Mouse (Mus musculus): ENCODE measurements around the gene Hk2. TPM values are rescaled to one million over a fixed set of nuclear protein-coding genes. Genes with fewer than 3 reads are reported as not detected.

The Hk2 gene
- total RNA-seq (2021) = 10 to 100 TPM; 65.5 to 75.0 TPM
- long read RNA-seq, experiment 1, full-length matches to known transcripts = 4 of 24 reads
- long read RNA-seq, experiment 1, partial matches to known transcripts = 7 of 24 reads
- long read RNA-seq, experiment 1, other reads (novel, unspliced or antisense) = 13 of 24 reads
- long read RNA-seq, experiment 2, full-length matches to known transcripts = 13 of 43 reads
- long read RNA-seq, experiment 2, partial matches to known transcripts = 10 of 43 reads
- long read RNA-seq, experiment 2, other reads (novel, unspliced or antisense) = 20 of 43 reads

DNA sequence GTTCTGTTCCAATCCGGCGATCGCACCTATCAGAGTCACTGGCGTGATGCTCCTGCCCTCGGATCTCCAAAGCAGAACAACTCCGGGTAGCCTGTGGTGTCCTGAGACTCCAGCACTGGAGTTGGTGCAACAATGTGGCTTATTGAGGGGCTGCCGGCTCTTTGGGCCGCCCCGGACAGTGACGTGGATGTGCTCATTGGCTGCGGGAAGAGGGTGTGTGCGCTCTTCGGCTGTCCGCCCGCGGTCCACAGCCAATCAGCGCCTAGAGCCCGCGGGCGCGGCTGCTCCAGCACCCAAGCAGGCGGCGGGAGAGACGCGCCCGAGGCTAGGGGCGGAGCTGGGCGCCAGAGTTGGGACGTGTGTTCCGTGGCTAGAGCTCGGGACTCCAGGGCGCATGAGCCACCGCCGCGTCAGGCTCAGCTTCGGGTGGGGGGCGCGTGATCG is at the start of gene Hk2:
Hk2 (minus strand) TSS at position 134 of the 444 bp plus-strand sequence.
- peak; percentile 70 to 85 for DNase-seq (ENCODE audit: low spot score in 2 of 2)

DNA sequence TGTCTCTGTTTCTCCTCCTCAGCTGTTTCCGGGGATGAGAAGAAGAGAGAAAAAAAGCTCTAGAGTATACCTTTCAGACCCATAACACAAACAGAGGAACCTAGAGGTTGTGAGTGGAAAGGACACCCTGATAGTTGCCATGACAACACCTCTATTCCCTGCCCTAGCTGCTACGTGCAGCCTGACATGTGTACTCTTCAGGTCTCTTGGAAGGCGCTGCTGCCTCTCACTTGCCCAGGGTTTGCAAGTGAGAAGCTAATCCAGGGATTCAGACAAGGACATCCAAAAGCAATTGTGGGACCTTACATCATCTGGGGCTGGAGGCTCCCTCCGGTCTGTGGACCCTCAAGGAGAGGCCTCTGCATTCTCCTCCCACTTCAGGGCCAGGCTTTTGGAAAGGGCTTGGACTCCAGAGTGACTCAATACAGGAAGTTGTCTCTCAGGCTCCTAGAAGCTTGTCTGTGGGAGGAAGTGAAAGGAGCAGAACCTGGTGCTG is 47.6 kb upstream of the Hk2 start:
- no peak for DNase-seq (ENCODE audit: low spot score in 2 of 2)

- no peak for DNase-seq (ENCODE audit: low spot score in 2 of 2)
Observed at GRCm38 (mm10) chr6:82820716-82821115, 46.5 kb upstream of the Hk2 start.

DNA sequence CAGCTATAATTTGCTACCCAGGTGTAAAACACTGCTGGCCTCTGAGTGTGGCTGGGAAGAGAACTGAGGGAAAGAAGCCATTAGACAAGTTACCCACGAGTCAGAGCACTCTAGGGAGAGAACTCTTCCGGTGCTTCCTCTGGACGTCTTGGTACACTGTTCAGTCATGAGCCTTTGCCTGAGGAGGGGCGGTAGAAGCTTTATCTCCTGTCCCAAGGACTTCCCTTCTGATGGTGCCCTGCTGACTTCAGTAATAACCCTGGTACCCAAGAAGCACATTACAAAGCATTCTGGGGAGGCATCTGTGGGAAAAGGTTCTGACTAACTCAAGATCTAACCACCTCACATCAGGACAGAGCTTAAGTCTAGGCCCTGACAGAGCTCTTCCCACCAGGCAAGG is 40.6 kb upstream of the Hk2 start:
- DNase-seq (ENCODE audit: low spot score in 2 of 2) = no peak

DNA sequence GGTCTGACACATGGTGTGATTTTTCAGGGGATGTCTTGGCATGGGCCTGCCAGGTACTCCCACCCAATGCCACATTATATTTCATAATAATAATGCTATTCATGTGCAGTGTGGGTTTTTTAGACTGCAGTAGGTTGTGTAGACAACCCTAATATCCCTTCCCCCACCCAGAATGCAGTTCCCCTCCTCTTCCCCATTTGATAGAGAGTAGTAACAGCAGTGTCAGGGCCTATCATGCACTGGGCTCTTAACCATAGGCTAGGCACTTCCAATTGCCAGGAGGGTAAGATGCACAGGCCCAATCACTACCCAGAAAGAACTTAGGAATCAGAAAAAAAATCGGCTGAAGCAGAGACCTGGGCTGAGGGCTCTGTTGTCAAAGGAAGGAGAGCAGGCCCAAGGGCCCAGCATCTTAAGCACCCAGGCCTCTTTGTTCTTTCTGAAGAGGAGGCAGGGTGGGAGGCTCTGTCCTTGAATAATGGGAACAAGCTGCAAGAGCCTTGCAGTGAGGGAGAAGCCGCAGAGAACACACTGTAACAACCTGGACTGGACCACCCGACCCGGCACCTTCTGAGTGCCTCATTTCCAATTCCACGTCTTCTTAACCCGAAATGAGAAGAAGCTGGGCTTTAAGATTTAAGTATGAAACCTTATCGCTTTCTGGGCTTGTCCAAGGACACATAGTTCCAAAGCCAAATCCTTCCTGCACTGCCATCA is 33.9 kb upstream of the Hk2 start:
- no peak for DNase-seq (ENCODE audit: low spot score in 2 of 2)

- DNase-seq (ENCODE audit: low spot score in 2 of 2) = no peak
Observed at GRCm38 (mm10) chr6:82806971-82807370, 32.7 kb upstream of the Hk2 start.

DNA sequence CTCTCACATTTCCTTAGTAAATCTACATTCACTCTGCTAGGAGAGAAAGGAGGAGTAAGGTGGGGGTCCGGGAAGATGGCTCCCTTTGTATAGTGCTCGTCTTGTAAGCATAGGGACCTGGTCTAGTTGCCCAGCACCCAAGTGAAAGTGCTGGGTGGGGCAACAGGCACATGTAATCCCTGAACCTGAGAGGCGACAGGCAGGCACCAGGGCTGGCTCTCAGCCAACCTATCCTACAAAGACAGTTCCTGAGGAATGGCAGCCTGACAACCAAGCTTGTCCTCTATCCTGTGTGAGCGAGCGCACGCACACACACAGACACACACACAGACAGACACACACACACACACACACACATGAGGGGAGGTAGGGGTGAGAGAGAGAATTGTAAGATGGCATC is 32.2 kb upstream of the Hk2 start:
- no peak for DNase-seq (ENCODE audit: low spot score in 2 of 2)

DNA sequence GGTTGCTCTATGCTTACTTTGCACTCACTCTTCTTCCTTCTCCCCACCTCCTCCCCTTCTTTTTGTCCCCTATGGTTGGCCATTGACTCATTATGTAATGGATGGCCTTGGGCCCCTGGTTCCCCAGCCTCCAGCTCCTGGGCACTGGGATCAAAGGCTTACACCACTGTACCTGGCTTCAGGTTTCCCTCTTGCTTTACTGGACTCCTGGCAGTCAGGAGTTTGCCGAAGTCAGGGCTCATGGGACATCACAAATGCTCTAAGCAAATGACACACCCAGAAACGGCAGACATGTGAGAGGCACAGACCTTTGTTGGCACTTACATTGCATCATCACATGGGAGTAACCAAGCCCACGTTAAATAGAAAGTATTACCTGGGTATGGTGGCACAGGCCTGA is 31.6 kb upstream of the Hk2 start:
- no peak for DNase-seq (ENCODE audit: low spot score in 2 of 2)

GRCm38 (mm10) chr6:82804984-82805383 is 30.7 kb upstream of the Hk2 start:
- DNase-seq (ENCODE audit: low spot score in 2 of 2) = no peak

GRCm38 (mm10) chr6:82798202-82798737 is 24.0 kb upstream of the Hk2 start:
- no peak for DNase-seq (ENCODE audit: low spot score in 2 of 2)

- no peak for DNase-seq (ENCODE audit: low spot score in 2 of 2)
Observed at GRCm38 (mm10) chr6:82797300-82797839, 23.1 kb upstream of the Hk2 start.

- no peak for DNase-seq (ENCODE audit: low spot score in 2 of 2)
Observed at GRCm38 (mm10) chr6:82790864-82791263, 16.6 kb upstream of the Hk2 start.

- no peak for DNase-seq (ENCODE audit: low spot score in 2 of 2)
Observed at GRCm38 (mm10) chr6:82783906-82784305, 9.7 kb upstream of the Hk2 start.

GRCm38 (mm10) chr6:82780802-82781393 is 6.6 kb upstream of the Hk2 start:
- DNase-seq (ENCODE audit: low spot score in 2 of 2) = no peak

- DNase-seq (ENCODE audit: low spot score in 2 of 2) = no peak
Observed at GRCm38 (mm10) chr6:82780369-82780768, 6.1 kb upstream of the Hk2 start.

GRCm38 (mm10) chr6:82777124-82777654 is 2.9 kb upstream of the Hk2 start:
- no peak for DNase-seq (ENCODE audit: low spot score in 2 of 2)

DNA sequence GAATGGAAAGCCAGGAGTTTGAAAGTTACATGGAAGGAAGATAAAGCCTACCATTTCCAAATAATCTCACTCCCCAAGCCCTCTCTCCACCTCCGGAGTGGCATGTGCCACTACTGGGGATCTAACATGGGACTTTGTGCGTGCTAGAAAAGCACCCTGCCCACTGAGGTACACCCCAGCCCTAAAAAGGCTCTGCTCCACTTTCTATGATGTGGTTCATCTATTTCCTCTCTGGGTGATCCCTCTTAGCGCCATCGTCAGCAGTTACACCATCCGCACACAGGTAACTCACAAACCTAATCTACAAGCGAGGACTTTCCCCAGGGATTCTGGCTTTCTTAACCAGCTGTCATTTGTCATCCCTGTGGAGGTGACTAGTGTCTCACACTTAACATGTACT is 1.1 kb upstream of the Hk2 start:
- no peak for DNase-seq (ENCODE audit: low spot score in 2 of 2)

DNA sequence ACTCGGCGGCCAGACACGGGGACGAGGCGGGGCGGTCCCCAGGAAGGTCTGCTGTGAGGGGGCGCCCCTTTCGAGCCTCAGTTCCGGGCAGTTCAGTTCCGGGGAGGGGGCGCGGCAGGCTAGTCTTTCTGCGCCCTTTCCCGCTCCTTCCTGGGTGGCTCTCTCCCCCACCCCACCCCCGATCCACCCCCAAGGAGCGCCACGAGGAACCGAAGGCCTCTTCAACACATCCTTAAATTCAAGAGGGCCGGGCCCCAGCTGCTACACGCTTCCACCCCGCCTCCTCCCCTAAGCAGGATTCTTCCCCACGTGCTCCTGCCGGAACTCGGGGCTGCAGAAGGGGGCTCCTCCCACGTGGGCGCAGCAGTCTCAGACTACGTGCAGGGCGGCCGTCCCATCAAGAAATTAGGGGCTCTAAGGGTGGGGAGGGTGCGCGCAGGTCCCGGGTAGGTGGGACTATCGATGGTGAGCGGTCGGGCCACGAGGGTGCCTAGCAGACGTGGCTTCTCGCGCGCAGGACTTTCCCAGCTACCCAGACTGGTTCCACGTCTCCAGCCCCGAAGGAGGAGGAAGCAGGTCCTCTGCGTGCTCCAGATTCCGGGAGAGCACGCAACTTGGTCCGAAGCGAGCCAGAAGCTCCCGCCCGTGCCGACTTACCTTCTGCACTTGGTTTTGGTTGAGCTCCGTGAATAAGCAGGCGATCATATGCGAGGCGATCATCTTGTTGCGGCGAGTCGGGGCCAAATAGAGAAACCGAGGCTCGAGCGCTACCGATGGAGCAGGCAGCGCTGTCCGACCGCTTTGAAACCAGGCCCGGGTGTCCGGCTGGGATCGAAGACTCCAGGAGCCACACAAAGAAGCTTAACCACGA is 758 bp downstream of the Hk2 start:
- peak; percentile 26 to 47 for DNase-seq (ENCODE audit: low spot score in 2 of 2)

GRCm38 (mm10) chr6:82772451-82773101 is 1.7 kb downstream of the Hk2 start:
- peak in 1 of 2 experiments; percentile 37 for DNase-seq (ENCODE audit: low spot score in 2 of 2)

DNA sequence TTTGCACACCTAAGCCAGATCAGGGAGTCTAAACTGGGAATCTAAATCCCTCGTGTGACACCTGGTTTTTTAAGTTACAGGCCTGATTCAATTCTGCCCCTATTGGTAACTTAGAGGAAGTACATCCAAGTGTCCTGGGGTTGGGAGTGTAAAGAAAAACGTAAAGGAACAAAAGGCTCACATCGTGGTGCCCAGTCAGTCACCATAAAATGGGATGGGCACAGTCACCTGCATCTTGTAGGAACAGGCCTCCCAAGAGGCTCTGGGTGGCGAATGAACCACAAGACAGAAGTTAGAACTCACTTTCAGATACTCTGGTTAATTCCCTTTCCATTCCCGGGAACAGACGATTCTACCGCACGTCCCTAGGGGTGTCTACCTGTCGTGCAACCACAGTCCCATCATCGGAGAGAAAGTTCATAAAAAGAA is 2.3 kb downstream of the Hk2 start:
- DNase-seq (ENCODE audit: low spot score in 2 of 2) = no peak
